Mouse (Mus musculus): ENCODE results near the gene Nalcn. TPM values are rescaled to one million over a fixed set of nuclear protein-coding genes. Genes with fewer than 3 reads are reported as not detected.
"Not testable (repeated sequence)": the region's sequence is repeated elsewhere in the genome, so short reads cannot be mapped to it uniquely, and the experiment has no call there.

The Nalcn gene
- 0.03 TPM in 1 of 2 replicates, not detected in the other for polyA plus RNA-seq (2015; fragmentation: Nextera tagmentation; extraction: Ambion mirVana)

DNA sequence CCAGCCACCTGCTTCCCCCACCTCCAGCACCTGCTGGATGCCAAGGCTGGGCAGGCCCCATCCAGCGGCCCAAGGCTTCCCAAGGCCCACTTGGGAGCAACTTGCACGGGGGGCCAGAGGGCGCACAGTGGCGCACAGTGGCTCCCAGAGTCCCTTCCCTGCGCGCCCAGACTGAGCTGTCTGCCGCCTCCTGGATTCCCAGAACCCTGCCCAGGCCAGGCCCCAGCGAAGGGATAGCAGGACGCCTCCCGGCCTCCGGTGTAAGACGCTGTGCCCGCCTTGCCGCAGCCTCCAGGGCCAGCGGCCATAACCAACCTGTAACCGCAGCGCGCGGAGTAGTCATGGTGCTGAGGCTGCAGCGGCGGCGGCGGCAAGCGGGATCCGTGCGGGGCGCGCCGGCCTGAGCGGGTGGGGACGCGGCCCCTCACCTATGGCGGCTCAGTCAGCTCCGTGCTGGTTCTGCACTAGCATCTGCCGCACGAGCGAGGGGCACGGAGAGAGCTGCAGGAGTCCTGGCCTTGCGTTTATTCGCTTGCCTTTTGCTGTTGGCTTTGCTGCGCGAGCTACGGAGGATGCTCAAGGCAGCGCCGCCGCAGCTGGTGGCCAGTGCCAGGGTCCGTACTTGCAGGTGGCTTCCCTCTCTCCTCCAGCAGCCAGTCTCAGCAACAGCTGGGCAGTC lies at the start of gene Nalcn:
Gene Nalcn, minus strand, starts transcription at position 644 of the 679 bp plus-strand sequence.
- Histone ChIP-seq H3K9me3 (replicated peaks) (no peaks in the 10 kb centered on the region), H3K9ac (no peak within 1 kb of the TSS), H3K27ac (no peak within 1 kb of the TSS), H3K4me1 (replicated peaks) (no peaks in the 10 kb centered on the region), H3K4me3 (replicated peaks) (peak within 1 kb of the TSS; percentile 18; the same call in 1 of the 2 replicates), H3K4me2 (peak within 1 kb of the TSS; percentile 34), H3K36me3 (no peaks in the 10 kb centered on the region), H3K27me3 (peaks cover 18% of the 10 kb centered on the region)
- ATAC-seq (ENCODE audit: low read depth) (no peak; the same call in 1 of the 2 replicates), DNase-seq (no peak)
- 5% methylated on average over 47 of the region's 47 CpGs for WGBS (ENCODE audit: insufficient replicate concordance)

DNA sequence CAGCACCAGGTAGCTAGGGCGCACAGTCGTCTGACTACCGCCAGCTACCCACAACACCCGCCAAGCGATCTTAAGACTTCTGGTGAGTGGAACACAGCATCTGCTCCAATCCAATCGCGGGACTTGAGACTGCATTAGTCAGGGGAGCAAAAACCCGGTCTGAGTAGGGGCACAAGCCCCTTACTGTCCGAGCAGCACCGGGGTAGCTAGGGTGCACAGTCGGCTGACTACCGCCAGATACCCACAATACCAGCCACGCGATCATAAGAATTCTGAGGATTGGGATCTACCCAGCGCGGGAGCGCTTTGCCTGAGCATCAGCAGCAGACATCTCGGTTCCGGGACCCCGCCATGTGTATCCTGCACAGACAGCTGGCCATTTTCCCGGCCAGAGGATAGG lies 44.1 kb upstream of the Nalcn start:
- not testable (repeated sequence) for H3K27ac ChIP-seq; H3K4me1 ChIP-seq (replicated peaks); H3K9ac ChIP-seq; H3K4me3 ChIP-seq (replicated peaks); H3K27me3 ChIP-seq; ATAC-seq (ENCODE audit: low read depth); H3K36me3 ChIP-seq; H3K4me2 ChIP-seq; DNase-seq; H3K9me3 ChIP-seq (replicated peaks)
- 57% methylated on average over 21 of the region's 21 CpGs for WGBS (ENCODE audit: insufficient replicate concordance)

DNA sequence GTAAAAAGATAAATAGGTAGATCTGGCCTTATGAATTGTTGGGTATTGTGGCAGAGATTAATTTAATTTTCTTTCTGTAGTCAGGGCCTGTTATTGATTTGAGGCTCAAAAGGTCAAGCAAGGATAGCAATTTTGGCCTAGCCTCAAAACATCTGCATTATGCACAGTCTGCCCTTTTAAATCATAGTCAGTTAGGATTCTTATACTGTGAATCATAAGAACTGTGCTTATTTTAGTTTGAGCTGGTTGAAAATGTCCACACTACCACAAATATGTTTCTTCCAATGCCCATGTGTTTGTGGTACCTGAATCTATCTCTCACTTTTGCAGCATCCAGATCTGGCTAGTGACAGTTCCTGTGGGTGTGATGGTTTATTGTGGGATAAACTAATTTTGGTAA lies 37.5 kb upstream of the Nalcn start:
- ATAC-seq (ENCODE audit: low read depth) (no peak), DNase-seq (no peak)
- Histone ChIP-seq H3K9ac (no peak overlapping the region), H3K27ac (no peak overlapping the region), H3K4me2 (no peak overlapping the region), H3K9me3 (replicated peaks) (no peaks in the 10 kb centered on the region), H3K4me3 (replicated peaks) (no peak overlapping the region), H3K27me3 (no peaks in the 10 kb centered on the region), H3K4me1 (replicated peaks) (no peaks in the 10 kb centered on the region), H3K36me3 (no peaks in the 10 kb centered on the region)

DNA sequence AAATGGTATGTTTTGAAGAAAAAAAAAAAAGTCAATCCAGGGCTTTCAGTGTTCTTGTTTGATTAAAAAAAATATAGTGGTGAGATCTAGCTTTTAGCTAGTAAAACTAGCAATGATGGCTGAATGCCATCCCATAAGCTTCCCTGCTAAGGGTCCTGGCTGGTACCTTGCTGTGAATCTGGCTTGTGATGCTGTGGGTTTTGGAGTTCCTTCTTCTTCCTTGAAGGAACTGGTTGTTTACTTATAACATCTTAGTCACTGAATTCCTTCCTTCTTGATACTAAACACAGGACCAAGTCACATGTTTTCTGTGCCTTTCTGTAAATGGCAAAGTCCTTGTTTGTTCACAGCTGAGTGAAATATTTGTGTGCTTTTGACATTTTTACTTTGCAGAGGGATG lies 36.3 kb upstream of the Nalcn start:
- no peak overlapping the region for H3K27ac ChIP-seq
- ATAC-seq (ENCODE audit: low read depth): no peak
- no peaks in the 10 kb centered on the region for H3K27me3 ChIP-seq
- H3K4me3 ChIP-seq (replicated peaks): no peak overlapping the region
- H3K9me3 ChIP-seq (replicated peaks): no peaks in the 10 kb centered on the region
- no peak for DNase-seq
- H3K36me3 ChIP-seq: no peaks in the 10 kb centered on the region
- H3K9ac ChIP-seq: no peak overlapping the region
- H3K4me1 ChIP-seq (replicated peaks): no peaks in the 10 kb centered on the region
- H3K4me2 ChIP-seq: no peak overlapping the region

DNA sequence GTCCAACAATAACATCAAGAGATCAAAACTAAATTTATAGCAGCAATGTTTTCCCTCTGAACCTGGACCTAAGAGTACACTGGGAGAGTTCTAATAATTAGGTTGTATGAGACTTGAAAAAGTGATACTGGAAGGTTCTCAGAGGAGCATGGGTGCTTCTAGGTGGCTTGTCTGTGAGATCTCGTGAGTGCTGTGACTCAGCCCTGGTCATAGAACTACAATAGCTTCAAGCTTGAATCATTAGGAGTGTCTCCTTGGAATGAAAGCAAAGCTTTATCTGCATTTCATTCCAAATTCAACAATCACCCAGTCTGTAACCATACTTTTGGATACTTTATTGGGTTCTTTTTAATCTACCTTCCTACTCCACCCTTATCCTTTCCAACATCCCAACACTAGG lies 35.4 kb upstream of the Nalcn start:
- Histone ChIP-seq H3K27me3 (no peaks in the 10 kb centered on the region), H3K4me3 (replicated peaks) (no peak overlapping the region), H3K4me2 (no peak overlapping the region), H3K4me1 (replicated peaks) (no peaks in the 10 kb centered on the region), H3K27ac (no peak overlapping the region), H3K9ac (no peak overlapping the region), H3K9me3 (replicated peaks) (no peaks in the 10 kb centered on the region), H3K36me3 (no peaks in the 10 kb centered on the region)
- DNase-seq: no peak
- 45% methylated on average over 1 of the region's 1 CpGs for WGBS (ENCODE audit: insufficient replicate concordance)
- no peak for ATAC-seq (ENCODE audit: low read depth)

DNA sequence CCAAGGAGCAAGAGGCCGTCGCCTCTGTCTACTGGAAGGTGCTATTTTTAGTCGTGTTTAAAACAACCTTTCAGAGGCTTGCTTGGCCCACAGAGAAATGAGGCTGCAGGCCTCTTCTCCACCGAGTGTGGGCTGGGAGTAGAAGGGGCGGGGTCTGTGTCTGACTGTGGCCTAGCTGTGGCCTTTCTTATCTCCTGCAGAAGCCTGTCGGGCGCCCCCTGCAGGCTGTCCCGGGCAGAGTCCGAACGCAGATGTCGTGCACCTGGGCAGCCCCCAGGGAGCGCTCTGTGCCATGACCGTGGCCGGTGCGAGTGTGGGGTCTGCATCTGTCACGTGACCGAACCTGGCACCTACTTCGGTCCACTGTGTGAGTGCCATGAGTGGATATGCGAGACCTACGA lies 34.1 kb upstream of the Nalcn start:
- H3K4me1 ChIP-seq (replicated peaks): no peaks in the 10 kb centered on the region
- DNase-seq: peak; percentile 3
- no peak overlapping the region for H3K27ac ChIP-seq
- H3K9me3 ChIP-seq (replicated peaks): no peaks in the 10 kb centered on the region
- no peak overlapping the region for H3K9ac ChIP-seq
- no peaks in the 10 kb centered on the region for H3K36me3 ChIP-seq
- no peak overlapping the region for H3K4me3 ChIP-seq (replicated peaks)
- WGBS (ENCODE audit: insufficient replicate concordance): 16% methylated on average over 20 of the region's 20 CpGs
- 0 out of 2 replicates have a peak, but pooled peaks have one; percentile 34 for ATAC-seq (ENCODE audit: low read depth)
- H3K4me2 ChIP-seq: no peak overlapping the region
- no peaks in the 10 kb centered on the region for H3K27me3 ChIP-seq

DNA sequence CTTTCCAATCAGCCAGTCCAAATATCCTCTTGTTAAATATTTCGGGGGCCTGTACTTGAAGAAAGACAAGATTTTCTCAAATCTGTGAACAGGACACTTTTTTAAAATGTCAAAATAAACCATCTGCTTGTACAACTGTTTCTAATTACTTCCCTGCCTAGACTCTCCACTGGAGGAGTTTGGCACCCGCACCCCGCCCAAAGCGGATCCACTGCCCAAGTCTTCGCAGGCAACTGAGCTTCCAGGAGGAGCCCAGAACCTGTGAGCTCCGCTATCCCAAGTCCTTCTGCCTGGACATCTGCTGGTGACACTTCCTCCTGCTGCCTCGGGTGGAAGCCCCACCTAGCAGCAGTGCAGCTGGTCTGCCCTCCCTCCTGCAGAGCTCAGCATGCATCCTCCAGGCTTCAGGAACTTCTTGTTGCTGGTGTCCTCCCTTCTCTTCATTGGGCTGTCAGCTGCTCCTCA lies 33.0 kb upstream of the Nalcn start, which contains the start of gene Itgbl1:
Gene Itgbl1, plus strand, starts transcription at position 51 of the 465 bp plus-strand sequence.
- no peak within 1 kb of the TSS for H3K4me2 ChIP-seq
- DNase-seq: no peak
- H3K27ac ChIP-seq: no peak within 1 kb of the TSS
- H3K27me3 ChIP-seq: no peaks in the 10 kb centered on the region
- WGBS (ENCODE audit: insufficient replicate concordance): 35% methylated on average over 7 of the region's 7 CpGs
- no peak within 1 kb of the TSS for H3K9ac ChIP-seq
- no peaks in the 10 kb centered on the region for H3K36me3 ChIP-seq
- ATAC-seq (ENCODE audit: low read depth): no peak
- H3K9me3 ChIP-seq (replicated peaks): no peaks in the 10 kb centered on the region
- no peak within 1 kb of the TSS for H3K4me3 ChIP-seq (replicated peaks)
- no peaks in the 10 kb centered on the region for H3K4me1 ChIP-seq (replicated peaks)

DNA sequence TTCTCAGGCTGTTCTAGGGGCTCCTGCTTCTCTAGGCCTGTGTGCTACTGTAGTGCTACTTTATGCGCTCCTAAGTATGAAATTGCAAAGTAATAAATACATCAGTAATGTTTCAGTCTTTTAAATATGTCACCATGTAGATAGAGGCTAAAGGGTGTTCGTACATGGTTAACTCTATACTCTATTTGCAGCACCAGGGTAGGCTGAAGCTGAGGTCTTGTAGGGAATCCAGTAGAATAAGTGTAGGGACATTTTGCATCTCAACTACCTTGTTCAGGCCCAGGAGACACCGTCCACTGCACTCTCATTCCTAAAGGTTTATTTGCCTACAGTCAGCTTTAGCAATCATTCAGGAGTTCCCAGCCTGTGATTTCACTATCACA lies 227 bp upstream of the Nalcn start:
- H3K4me3 ChIP-seq (replicated peaks): 0 out of 2 replicates have a peak overlapping the region, but pooled peaks have one; percentile 18
- no peak overlapping the region for H3K9ac ChIP-seq
- no peaks in the 10 kb centered on the region for H3K4me1 ChIP-seq (replicated peaks)
- H3K27me3 ChIP-seq: peaks cover 18% of the 10 kb centered on the region
- H3K9me3 ChIP-seq (replicated peaks): no peaks in the 10 kb centered on the region
- no peaks in the 10 kb centered on the region for H3K36me3 ChIP-seq
- H3K4me2 ChIP-seq: no peak overlapping the region; the same call in 1 of the 2 replicates
- no peak for DNase-seq
- H3K27ac ChIP-seq: no peak overlapping the region
- 48% methylated on average over 3 of the region's 3 CpGs for WGBS (ENCODE audit: insufficient replicate concordance)
- no peak for ATAC-seq (ENCODE audit: low read depth)

DNA sequence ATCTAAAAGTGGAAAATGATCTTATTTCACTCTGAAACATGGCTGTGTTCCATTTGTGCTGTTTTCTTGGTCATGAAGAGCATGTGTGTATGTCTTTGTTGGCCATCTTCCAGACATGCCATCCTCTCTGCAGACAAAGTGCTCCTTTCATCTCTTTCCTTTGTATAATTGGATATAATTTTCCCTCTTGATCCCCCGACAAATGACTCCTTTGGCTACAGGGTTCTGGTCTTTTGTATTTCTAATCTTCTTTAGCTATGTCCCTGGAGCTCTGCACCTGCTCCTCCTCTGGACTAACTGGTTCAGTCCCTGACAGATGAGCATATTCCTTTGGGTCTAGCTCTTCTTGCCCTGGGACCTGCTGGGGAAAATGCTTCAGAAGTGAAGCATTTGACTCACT lies 4.0 kb downstream of the Nalcn start:
- no peak for ATAC-seq (ENCODE audit: low read depth)
- Histone ChIP-seq H3K27ac (no peak overlapping the region), H3K4me1 (replicated peaks) (no peaks in the 10 kb centered on the region), H3K36me3 (no peaks in the 10 kb centered on the region), H3K4me2 (no peak overlapping the region), H3K9ac (no peak overlapping the region), H3K4me3 (replicated peaks) (no peak overlapping the region), H3K9me3 (replicated peaks) (no peaks in the 10 kb centered on the region), H3K27me3 (peaks cover 18% of the 10 kb centered on the region)
- 52% methylated on average over 1 of the region's 1 CpGs for WGBS (ENCODE audit: insufficient replicate concordance)
- DNase-seq: no peak

DNA sequence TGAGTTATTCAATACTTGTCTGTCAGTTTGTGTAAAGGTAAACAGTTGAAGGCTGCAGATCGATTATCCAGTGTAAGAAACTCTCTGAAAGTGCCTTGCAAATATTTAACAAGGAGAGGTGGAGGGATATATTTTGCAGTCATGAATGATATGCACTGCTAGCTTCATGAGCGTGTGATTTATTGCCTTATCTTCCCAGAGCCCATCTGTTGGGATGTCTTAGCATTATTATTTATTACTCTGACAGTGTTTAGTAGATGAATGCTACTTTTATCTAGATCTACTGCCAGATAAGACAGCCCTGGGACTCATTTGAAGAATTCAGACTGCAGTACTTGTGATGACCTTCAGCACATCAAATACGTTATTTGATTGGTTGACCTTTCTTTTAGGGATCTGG lies 31.7 kb downstream of the Nalcn start:
- Histone ChIP-seq H3K4me3 (replicated peaks) (no peak overlapping the region), H3K4me2 (no peak overlapping the region), H3K27ac (no peak overlapping the region), H3K36me3 (no peaks in the 10 kb centered on the region), H3K9ac (no peak overlapping the region), H3K27me3 (no peaks in the 10 kb centered on the region), H3K9me3 (replicated peaks) (no peaks in the 10 kb centered on the region), H3K4me1 (replicated peaks) (no peaks in the 10 kb centered on the region)
- WGBS (ENCODE audit: insufficient replicate concordance): 60% methylated on average over 3 of the region's 3 CpGs
- DNase-seq: no peak
- ATAC-seq (ENCODE audit: low read depth): no peak

DNA sequence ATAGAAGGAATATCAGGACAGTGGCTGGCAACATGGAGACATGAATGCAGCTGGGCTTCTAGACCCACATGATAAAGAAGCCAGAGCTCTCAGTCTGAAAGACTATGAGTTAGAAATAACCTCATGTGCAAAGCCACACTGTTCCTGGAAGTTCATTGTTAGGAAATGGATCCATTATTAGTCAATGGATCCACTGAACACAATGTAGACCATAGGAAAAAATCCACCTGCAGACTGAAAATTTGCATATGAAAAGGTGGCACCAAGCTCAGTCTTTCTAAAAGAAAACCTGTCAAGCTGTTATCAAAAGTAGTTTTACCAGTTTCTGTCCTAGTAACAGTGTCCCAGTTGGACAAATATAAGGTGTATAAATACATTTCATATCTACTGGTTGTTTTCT lies 39.5 kb downstream of the Nalcn start:
- H3K4me2 ChIP-seq: no peak overlapping the region
- no peak for DNase-seq

DNA sequence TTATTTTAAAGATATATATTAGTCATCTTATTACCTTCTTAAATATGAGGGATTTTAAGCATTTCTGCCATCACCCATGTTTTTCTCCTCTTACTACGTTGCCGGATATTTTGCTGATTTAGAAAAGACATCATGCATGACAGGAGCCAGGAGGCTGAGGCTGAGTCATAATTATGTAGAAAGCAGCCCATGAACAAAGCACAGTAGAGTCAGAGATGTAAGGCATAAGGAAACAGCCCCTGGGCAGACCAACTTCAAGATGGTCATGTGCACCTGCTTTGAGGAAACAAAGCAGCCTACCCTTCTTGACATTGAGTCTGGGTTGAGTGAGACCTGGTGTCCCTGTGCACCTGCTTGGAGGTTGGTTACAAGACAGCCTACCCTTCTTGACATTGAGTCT lies 44.5 kb downstream of the Nalcn start:
- Histone ChIP-seq H3K4me3 (replicated peaks) (no peak overlapping the region), H3K9ac (no peak overlapping the region), H3K36me3 (no peaks in the 10 kb centered on the region), H3K9me3 (replicated peaks) (no peaks in the 10 kb centered on the region), H3K4me2 (no peak overlapping the region), H3K27me3 (no peaks in the 10 kb centered on the region), H3K4me1 (replicated peaks) (no peaks in the 10 kb centered on the region), H3K27ac (no peak overlapping the region)
- no peak for ATAC-seq (ENCODE audit: low read depth)
- WGBS (ENCODE audit: insufficient replicate concordance): 76% methylated on average over 2 of the region's 2 CpGs
- DNase-seq: no peak

More for the DNA sequence above, 39.5 kb downstream of the Nalcn start:
- no peaks in the 10 kb centered on the region for H3K4me1 ChIP-seq (replicated peaks)
- H3K27me3 ChIP-seq: no peaks in the 10 kb centered on the region
- no peak for ATAC-seq (ENCODE audit: low read depth)
- H3K9me3 ChIP-seq (replicated peaks): no peaks in the 10 kb centered on the region
- no peak overlapping the region for H3K27ac ChIP-seq
- H3K36me3 ChIP-seq: no peaks in the 10 kb centered on the region
- H3K9ac ChIP-seq: no peak overlapping the region
- H3K4me3 ChIP-seq (replicated peaks): no peak overlapping the region

Data from liver, embryonic 13.5 days (tissue).